Mouse (Mus musculus) gastrocnemius, adult 8-10 months (tissue): ENCODE results near the gene Olfr577. TPM values are rescaled to one million over a fixed set of nuclear protein-coding genes. Genes with fewer than 3 reads are reported as not detected.

Experiments used
- DNase-seq, 2 experiments: peaks; one replicate each; pipeline ENCODE4 v3.0.0; 2022; ENCODE audit warnings: low spot score in 2 of 2
- total RNA-seq, 4 experiments: library from RNA; stranded (reverse); gene quantifications; 2 replicates each; pipeline ENCODE4 v1.2.4; 2022

Olfr577 gene
- total RNA-seq, result not detected

DNA sequence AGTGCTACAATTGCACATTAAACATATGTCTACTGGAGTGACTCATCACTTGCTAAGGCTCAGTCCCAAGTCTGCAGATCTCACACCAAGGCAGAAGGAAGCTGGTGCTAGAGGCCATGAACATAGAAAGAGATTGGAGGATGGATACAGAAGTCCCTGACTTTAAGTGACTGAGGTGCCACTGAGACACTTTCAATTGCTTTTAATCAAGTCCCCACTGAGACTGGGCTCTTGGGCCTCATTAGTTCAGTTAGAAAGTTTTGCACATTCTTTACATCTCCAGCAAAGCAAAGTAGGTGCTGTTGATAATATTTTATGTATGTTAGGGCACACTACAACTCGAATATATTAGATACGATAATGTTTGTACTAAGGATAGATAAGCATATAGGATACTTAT lies at the start of gene Olfr577:
TSS of gene Olfr577 (minus strand) at position 101 of the 400 bp plus-strand sequence.
- no peak for DNase-seq

DNA sequence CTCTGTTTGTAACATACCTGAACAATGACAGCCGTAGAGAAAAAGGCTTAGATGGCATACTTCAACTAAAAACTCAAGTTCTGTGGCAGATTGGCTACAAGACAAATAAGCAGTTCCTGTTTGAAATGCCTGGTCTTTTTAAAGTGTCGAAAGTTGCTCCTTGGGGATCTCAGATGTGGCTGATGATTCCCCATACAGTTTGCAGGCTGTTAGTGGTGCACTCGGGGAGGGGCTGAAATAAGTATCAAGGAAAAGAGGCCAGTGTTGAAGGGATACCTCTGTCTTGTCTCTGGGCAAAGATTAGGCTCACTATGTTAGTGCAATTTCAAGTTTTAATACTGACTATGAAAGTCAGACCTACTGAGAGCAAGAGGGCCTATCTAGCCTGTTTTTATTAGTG lies 13.5 kb upstream of the Olfr577 start, which contains the start of gene Olfr578:
TSS of gene Olfr578 (minus strand) at position 101 of the 400 bp plus-strand sequence.
- DNase-seq, result no peak

GRCm38 (mm10) chr7:102974399-102974798 lies 1.3 kb downstream of the Olfr577 start:
- no peak for DNase-seq

- no peak for DNase-seq
These were observed 13.4 kb downstream of the Olfr577 start, which contains the start of gene Olfr576 for GRCm38 (mm10) chr7:102962360-102962759. Olfr576 (plus strand) TSS chr7:102962660.

GRCm38 (mm10) chr7:102958593-102958992 lies 17.1 kb downstream of the Olfr577 start, which contains the start of gene Olfr575:
Olfr575 (minus strand) TSS chr7:102958775.
- no peak for DNase-seq

DNA sequence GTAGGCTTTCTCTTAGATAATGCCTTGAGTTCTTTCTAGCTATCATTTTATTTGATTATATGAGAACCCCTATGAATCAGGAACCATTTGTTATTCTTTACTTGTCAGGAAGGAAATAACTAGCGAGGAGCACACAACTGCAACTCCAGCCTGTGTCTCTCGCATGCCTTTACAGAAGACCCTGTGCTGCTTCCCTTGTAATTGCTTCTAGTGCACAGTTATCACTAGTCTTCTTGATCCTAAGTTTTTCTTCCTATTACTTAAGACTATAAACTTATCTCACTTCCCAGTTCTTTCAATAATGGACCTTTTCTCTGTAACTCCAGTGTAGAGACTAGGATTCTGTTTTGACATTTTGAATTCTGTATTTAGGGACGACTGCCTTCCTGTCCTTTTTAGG lies 17.6 kb downstream of the Olfr577 start:
- DNase-seq, result no peak

DNA sequence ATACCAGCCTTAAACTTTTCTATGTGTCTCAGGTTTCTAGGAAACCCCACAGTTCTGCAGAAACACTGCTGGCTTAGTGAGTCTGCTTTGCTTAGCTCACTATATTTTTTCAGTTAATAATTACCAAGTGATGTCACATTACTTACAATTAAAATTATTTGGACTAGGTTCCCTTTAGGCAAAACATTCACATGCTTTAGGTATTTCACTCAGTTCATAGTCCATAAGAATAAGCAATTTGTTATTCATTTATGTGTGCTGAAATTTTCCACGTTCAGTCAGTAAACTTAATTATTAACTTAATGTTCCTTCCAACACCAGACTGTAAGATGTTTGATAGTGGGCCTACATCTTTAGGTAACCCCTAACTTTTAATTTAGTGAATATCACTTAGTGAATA lies 25.0 kb downstream of the Olfr577 start:
- no peak for DNase-seq

GRCm38 (mm10) chr7:102948167-102948566 lies 27.6 kb downstream of the Olfr577 start, which contains the start of gene Olfr574:
Olfr574 (plus strand) TSS chr7:102948467.
- DNase-seq, result no peak

DNA sequence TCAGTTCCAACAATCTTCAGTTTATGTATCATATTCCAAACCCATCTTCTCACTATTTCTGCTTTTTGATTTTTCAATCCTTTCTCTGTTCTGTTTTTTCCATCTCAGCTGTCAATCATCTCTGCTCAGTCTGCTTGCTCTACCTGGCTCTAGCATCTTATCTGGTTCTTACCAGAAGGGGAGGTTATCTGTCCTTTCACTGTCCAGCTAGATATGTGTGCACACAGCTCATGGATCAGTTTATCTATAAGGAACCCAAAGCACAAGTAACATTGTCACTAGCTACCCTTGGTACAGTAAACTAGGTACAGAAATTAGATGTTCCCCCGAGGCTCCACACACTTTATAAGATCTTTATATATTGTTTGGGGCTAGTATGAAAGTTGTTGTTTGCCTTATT lies 32.3 kb downstream of the Olfr577 start:
- DNase-seq, result no peak

DNA sequence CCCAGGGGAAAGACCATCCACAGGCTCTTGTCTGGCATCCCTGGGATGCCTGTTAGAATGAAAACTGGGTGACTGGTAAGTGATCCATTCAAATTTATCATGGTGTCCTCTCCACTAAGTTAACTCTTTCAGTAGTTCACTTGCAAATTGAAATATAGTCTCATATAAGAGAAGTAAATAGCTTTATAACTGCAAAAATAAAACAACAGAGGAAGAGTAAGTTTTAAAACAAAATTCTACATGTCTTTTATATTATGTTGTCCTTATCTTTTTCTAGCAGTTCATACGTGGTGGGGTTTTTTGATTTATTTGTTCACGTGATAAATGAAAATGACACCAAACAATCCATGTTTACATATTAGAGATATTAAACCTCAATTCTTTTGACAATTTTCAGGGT lies 33.3 kb downstream of the Olfr577 start, which contains the start of gene Olfr573-ps1:
TSS of gene Olfr573-ps1 (minus strand) at position 101 of the 400 bp plus-strand sequence.
- no peak for DNase-seq

DNA sequence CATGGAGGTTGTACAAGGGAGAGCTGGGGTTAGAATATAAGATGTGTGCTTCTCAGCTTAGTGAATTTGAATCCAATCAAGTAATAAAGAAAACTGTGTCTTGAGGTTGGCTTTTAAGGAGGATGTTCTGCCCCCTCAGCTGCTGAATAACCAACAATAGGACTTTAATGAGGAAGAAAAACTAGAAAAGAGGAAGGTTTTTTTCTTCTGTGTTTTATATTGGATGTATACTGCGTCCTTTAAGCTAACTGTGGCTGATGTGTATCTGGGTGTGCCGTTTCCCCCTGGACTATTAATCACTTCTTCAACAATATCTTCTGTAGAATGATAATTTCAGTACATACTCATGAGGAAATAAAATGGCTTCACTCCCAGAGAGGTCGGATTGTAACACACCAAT lies 48.6 kb downstream of the Olfr577 start:
- DNase-seq, result no peak

DNA sequence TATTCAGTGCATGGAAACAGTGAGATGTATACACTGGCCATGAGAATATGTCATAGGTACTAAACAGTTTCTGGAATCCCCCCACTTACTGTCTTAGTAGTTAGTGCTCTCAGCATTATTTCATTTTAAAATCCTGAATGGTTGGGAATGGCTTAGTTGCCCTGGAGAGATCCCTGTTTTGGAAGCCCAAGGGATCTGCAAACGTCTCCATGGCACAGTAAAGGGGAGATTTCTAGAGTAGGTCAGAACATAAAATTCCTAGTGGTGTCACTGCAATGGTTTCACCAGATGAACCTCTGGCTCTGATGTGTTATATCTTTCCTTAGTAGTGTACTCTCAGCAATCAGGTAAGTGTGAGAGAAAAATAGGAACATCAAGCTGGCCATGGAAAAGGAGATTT lies 51.6 kb downstream of the Olfr577 start, which contains the start of gene Olfr572:
TSS of gene Olfr572 (plus strand) at position 301 of the 400 bp plus-strand sequence.
- DNase-seq, result no peak

Other genes with a start within 250 kb of the Olfr577 start
- gene Olfr559, start 248.5 kb downstream of the Olfr577 start, total RNA-seq, result not detected
- gene Olfr560, start 216.6 kb downstream of the Olfr577 start, total RNA-seq, result not detected
- gene Olfr78, start 216.5 kb downstream of the Olfr577 start, total RNA-seq, result under 1 TPM in 3 of 4 experiments, not detected in 1; 0.29 to 0.34 (median 0.32) TPM
- not detected for gene Olfr561, start 204.7 kb downstream of the Olfr577 start, total RNA-seq
- not detected for gene Olfr564, start 172.5 kb downstream of the Olfr577 start, total RNA-seq
- not detected for gene Olfr566, start 117.2 kb downstream of the Olfr577 start, total RNA-seq
- gene Olfr568, start 98.8 kb downstream of the Olfr577 start, total RNA-seq, result not detected
- gene Olfr569, start 85.1 kb downstream of the Olfr577 start, total RNA-seq, result not detected
- gene Olfr570, start 81.4 kb downstream of the Olfr577 start, total RNA-seq, result not detected
- not detected for gene Olfr571, start 58.4 kb downstream of the Olfr577 start, total RNA-seq
- not detected for gene Olfr572, start 51.5 kb downstream of the Olfr577 start, total RNA-seq
- not detected for gene Olfr573-ps1, start 33.4 kb downstream of the Olfr577 start, total RNA-seq
- not detected for gene Olfr574, start 27.5 kb downstream of the Olfr577 start, total RNA-seq
- gene Olfr575, start 17.2 kb downstream of the Olfr577 start, total RNA-seq, result not detected
- not detected for gene Olfr576, start 13.3 kb downstream of the Olfr577 start, total RNA-seq
- gene Olfr578, start 13.4 kb upstream of the Olfr577 start, total RNA-seq, result not detected
- gene Olfr582, start 62.1 kb upstream of the Olfr577 start, total RNA-seq, result not detected
- gene Olfr583, start 75.4 kb upstream of the Olfr577 start, total RNA-seq, result not detected
- gene Olfr584, start 105.9 kb upstream of the Olfr577 start, total RNA-seq, result not detected
- gene Olfr585, start 121.8 kb upstream of the Olfr577 start, total RNA-seq, result not detected
- gene Olfr586, start 149.7 kb upstream of the Olfr577 start, total RNA-seq, result not detected
- gene Olfr588-ps1, start 164.9 kb upstream of the Olfr577 start, total RNA-seq, result not detected
- gene Olfr589, start 180.4 kb upstream of the Olfr577 start, total RNA-seq, result not detected
- gene Olfr591, start 202.4 kb upstream of the Olfr577 start, total RNA-seq, result not detected
- not detected for gene Olfr592, start 208.9 kb upstream of the Olfr577 start, total RNA-seq
- gene Olfr593, start 235.9 kb upstream of the Olfr577 start, total RNA-seq, result not detected
- not detected for gene Olfr594, start 241.1 kb upstream of the Olfr577 start, total RNA-seq